Mouse (Mus musculus): Measurements from ENCODE around the gene Stk31. TPM values are rescaled to one million over a fixed set of nuclear protein-coding genes. Genes with fewer than 3 reads are reported as not detected.
"Not testable (repeated sequence)": the region's sequence is repeated elsewhere in the genome, so short reads cannot be mapped to it uniquely, and the experiment has no call there.

Stk31 gene
- polyA plus RNA-seq, 1 experiment from 2014 or later: 0.20 TPM

DNA sequence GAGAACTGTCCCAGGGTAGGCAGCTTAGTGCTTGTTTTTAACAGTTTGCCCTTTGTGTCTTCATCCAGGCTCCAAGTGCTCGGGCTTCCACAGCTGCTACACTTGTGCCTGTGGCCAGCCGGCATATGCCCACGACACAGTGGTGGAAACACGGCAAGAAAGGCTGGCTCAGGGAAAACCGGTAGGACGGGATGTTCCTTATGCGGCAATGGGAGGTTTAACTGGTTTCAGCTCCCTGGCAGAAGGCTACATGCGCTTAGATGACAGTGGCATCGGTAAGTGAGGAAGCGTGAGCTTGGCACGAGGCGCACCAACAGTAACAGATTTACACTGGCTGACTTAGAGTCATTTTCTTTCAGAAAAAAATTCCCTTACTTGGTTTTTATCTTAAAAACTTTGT is 17.1 kb upstream of the Stk31 start:
- no peaks in the 10 kb centered on the region for H3K4me1 ChIP-seq (ENCODE audit: control insufficient read depth, insufficient read depth, low read length)
- no peaks in the 10 kb centered on the region for H3K9me3 ChIP-seq (replicated peaks; ENCODE audit: control insufficient read depth, low read length, poor library complexity, severe bottlenecking)
- no peak overlapping the region for H3K9ac ChIP-seq (ENCODE audit: low read depth, low read length)
- H3K36me3 ChIP-seq (ENCODE audit: control insufficient read depth, insufficient read depth, low read length): no peaks in the 10 kb centered on the region
- H3K27me3 ChIP-seq (ENCODE audit: control insufficient read depth, insufficient read depth, low read depth, low read length): no peaks in the 10 kb centered on the region
- no peak overlapping the region for H3K27ac ChIP-seq (ENCODE audit: low read length)
- 68% methylated on average over 12 of the region's 12 CpGs for WGBS
- H3K4me3 ChIP-seq (ENCODE audit: low read depth, low read length): no peak overlapping the region
- ATAC-seq: no peak
- no peak overlapping the region for H3K4me2 ChIP-seq (ENCODE audit: low read length)

DNA sequence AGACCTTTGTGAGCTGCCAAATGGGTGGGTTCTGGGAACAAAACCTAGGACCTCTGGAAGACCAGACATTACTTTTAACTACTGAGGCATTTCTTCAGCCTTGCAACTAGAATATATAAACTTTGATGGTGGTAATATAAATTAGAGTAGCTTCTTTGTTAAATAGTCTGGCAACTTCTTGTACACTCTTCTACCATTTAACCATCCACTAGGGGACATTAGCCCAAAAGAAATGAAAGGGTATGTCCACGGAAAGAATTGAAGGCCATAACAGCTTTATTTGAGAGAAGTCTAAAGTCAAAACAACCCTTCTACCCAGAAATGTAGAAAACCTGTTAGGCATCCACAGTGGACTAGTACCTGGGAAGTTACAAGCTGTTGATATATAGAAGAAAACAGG is 1.1 kb upstream of the Stk31 start:
- Histone ChIP-seq H3K9me3 (replicated peaks; ENCODE audit: control insufficient read depth, low read length, poor library complexity, severe bottlenecking) (no peaks in the 10 kb centered on the region), H3K9ac (ENCODE audit: low read depth, low read length) (no peak overlapping the region), H3K36me3 (ENCODE audit: control insufficient read depth, insufficient read depth, low read length) (no peaks in the 10 kb centered on the region), H3K4me3 (ENCODE audit: low read depth, low read length) (no peak overlapping the region), H3K27me3 (ENCODE audit: control insufficient read depth, insufficient read depth, low read depth, low read length) (no peaks in the 10 kb centered on the region), H3K27ac (ENCODE audit: low read length) (no peak overlapping the region), H3K4me1 (ENCODE audit: control insufficient read depth, insufficient read depth, low read length) (no peaks in the 10 kb centered on the region), H3K4me2 (ENCODE audit: low read length) (no peak overlapping the region)
- ATAC-seq: no peak
- WGBS: 53% methylated on average over 1 of the region's 1 CpGs

DNA sequence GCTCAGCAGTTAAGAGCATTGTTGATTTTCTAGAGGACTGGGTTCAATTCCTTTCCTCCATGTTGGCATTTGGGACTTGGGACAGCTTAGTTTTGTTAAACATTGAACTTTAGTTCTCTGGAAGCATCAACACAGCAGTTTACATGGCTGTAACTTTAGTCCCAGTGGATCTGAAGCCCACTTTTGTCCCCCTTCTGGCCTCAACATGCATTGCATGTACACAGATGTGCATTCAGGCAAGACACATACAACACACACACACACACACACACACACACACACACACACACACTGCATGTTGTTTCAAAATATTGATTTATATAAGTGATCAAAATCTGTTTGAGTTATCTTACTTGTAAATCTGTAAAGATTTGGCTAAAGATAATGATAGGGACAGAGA is 2.1 kb downstream of the Stk31 start:
- no peak overlapping the region for H3K27ac ChIP-seq (ENCODE audit: low read length)
- no peak overlapping the region for H3K4me3 ChIP-seq (ENCODE audit: low read depth, low read length)
- no peak overlapping the region for H3K9ac ChIP-seq (ENCODE audit: low read depth, low read length)
- no peak for ATAC-seq
- H3K4me2 ChIP-seq (ENCODE audit: low read length): no peak overlapping the region
- H3K27me3 ChIP-seq (ENCODE audit: control insufficient read depth, insufficient read depth, low read depth, low read length): no peaks in the 10 kb centered on the region
- H3K4me1 ChIP-seq (ENCODE audit: control insufficient read depth, insufficient read depth, low read length): no peaks in the 10 kb centered on the region
- H3K9me3 ChIP-seq (replicated peaks; ENCODE audit: control insufficient read depth, low read length, poor library complexity, severe bottlenecking): no peaks in the 10 kb centered on the region
- no peaks in the 10 kb centered on the region for H3K36me3 ChIP-seq (ENCODE audit: control insufficient read depth, insufficient read depth, low read length)

DNA sequence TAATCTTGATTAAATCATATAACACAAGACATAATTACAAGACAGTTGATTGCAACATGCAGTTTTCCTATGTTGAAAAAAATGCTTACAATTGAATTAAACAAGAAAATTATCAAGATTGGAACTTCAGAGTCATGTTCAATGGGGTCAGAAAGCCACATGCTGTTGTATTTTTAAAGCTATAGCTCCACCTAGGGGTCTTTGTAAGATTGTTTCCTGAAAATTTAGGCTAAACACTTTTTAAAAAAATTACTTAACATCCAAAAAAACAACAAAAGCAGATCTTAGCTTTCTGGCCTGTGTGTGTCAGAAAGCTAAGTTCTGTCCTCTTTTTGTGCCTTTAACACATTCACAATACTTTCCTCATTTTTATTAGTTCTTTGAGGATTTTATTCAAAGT is 3.0 kb downstream of the Stk31 start:
- Histone ChIP-seq H3K27me3 (ENCODE audit: control insufficient read depth, insufficient read depth, low read depth, low read length) (no peaks in the 10 kb centered on the region), H3K4me3 (ENCODE audit: low read depth, low read length) (no peak overlapping the region), H3K4me2 (ENCODE audit: low read length) (no peak overlapping the region), H3K27ac (ENCODE audit: low read length) (no peak overlapping the region), H3K9me3 (replicated peaks; ENCODE audit: control insufficient read depth, low read length, poor library complexity, severe bottlenecking) (no peaks in the 10 kb centered on the region), H3K36me3 (ENCODE audit: control insufficient read depth, insufficient read depth, low read length) (no peaks in the 10 kb centered on the region), H3K9ac (ENCODE audit: low read depth, low read length) (no peak overlapping the region), H3K4me1 (ENCODE audit: control insufficient read depth, insufficient read depth, low read length) (no peaks in the 10 kb centered on the region)
- no peak for ATAC-seq

DNA sequence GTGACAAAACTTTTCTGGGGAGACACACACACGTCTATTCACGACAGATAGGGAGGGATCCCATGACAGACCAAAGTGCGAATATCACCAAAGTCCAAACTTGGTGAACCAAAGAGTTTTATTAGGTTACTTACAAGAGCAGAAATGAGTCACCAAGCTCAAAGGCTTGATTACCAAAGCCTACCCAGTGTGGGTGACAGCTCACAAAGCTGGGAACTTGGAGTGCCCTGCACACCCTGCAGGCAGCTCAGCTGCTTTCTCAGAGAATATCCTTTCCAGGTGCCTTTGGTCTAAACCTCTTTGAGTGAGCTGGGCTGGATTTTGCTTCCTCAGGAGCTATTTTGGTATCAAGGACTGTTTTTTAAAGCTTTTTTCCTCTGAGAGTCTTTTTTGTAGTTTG is 15.4 kb downstream of the Stk31 start:
- H3K27me3 ChIP-seq (ENCODE audit: control insufficient read depth, insufficient read depth, low read depth, low read length): no peaks in the 10 kb centered on the region
- H3K27ac ChIP-seq (ENCODE audit: low read length): no peak overlapping the region
- no peaks in the 10 kb centered on the region for H3K36me3 ChIP-seq (ENCODE audit: control insufficient read depth, insufficient read depth, low read length)
- no peak overlapping the region for H3K4me2 ChIP-seq (ENCODE audit: low read length)
- H3K9ac ChIP-seq (ENCODE audit: low read depth, low read length): no peak overlapping the region
- no peaks in the 10 kb centered on the region for H3K4me1 ChIP-seq (ENCODE audit: control insufficient read depth, insufficient read depth, low read length)
- no peak for ATAC-seq
- no peaks in the 10 kb centered on the region for H3K9me3 ChIP-seq (replicated peaks; ENCODE audit: control insufficient read depth, low read length, poor library complexity, severe bottlenecking)
- 86% methylated on average over 3 of the region's 3 CpGs for WGBS
- no peak overlapping the region for H3K4me3 ChIP-seq (ENCODE audit: low read depth, low read length)

DNA sequence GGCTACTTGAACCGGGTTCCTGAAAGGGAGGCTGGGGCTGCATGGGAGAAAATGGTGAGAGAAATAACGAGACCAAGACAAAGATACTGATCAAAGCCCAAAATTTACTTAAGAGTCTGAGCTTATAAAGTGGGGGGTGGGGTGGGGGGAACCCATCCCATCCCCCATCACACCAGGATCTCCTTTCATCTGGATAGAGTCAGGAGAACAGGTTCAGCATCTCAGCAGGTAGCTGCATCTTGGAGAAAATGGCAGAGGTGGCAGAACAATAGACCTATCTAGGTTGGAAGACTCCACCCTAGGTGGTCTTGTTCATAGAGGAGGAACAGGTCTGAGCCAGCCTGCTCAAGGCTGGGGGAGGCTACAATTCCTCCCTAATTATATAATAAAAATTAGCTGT is 17.6 kb downstream of the Stk31 start:
- H3K27me3 ChIP-seq (ENCODE audit: control insufficient read depth, insufficient read depth, low read depth, low read length); H3K9me3 ChIP-seq (replicated peaks; ENCODE audit: control insufficient read depth, low read length, poor library complexity, severe bottlenecking); H3K27ac ChIP-seq (ENCODE audit: low read length); ATAC-seq; H3K9ac ChIP-seq (ENCODE audit: low read depth, low read length); H3K36me3 ChIP-seq (ENCODE audit: control insufficient read depth, insufficient read depth, low read length); H3K4me2 ChIP-seq (ENCODE audit: low read length); H3K4me1 ChIP-seq (ENCODE audit: control insufficient read depth, insufficient read depth, low read length); H3K4me3 ChIP-seq (ENCODE audit: low read depth, low read length): not testable (repeated sequence)
- WGBS: 70% methylated on average over 2 of the region's 2 CpGs

DNA sequence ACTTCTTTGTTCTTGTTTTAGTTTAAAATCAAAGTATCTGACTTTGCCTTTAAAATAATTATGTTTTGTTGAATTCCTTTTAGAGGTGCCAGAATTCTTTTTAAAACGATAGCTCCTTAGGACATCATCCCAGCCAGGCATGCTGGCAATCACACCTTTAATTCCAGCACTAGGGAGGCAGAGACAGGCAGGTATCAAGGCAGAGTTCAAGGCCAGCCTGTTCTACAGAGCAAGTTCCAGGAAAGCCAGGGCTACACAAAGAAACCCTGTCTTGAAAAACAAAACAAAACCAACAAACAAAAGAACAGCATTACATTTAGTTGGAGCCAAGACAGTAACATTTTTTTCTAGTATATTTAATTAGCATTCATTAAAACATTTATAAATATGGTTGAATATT is 20.6 kb downstream of the Stk31 start:
- ATAC-seq: no peak
- H3K4me1 ChIP-seq (ENCODE audit: control insufficient read depth, insufficient read depth, low read length): no peaks in the 10 kb centered on the region
- no peak overlapping the region for H3K27ac ChIP-seq (ENCODE audit: low read length)
- H3K4me2 ChIP-seq (ENCODE audit: low read length): no peak overlapping the region
- WGBS: 75% methylated on average over 1 of the region's 1 CpGs
- no peaks in the 10 kb centered on the region for H3K36me3 ChIP-seq (ENCODE audit: control insufficient read depth, insufficient read depth, low read length)
- no peak overlapping the region for H3K9ac ChIP-seq (ENCODE audit: low read depth, low read length)
- H3K4me3 ChIP-seq (ENCODE audit: low read depth, low read length): no peak overlapping the region
- H3K9me3 ChIP-seq (replicated peaks; ENCODE audit: control insufficient read depth, low read length, poor library complexity, severe bottlenecking): no peaks in the 10 kb centered on the region
- H3K27me3 ChIP-seq (ENCODE audit: control insufficient read depth, insufficient read depth, low read depth, low read length): no peaks in the 10 kb centered on the region

DNA sequence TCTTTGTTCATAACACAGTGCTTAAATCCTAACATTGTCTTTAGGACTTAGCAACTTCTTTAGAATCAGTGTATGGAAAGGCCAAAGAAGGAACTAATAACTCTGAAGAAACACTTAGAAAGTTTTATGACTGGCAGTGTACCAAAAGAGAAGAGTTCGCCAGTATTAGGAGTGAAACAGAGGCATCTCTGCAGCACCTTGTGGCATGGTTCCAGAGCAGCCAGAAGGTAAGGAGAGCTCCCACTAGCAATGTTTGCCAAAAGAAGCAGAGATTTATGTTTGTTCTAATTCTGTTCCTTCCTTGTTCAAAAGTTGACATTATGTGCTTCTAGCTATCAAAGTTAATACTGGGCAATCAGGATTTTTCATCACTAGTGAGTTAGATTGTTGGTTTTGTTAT is 41.9 kb downstream of the Stk31 start:
- Histone ChIP-seq H3K27ac (ENCODE audit: low read length) (no peak overlapping the region), H3K36me3 (ENCODE audit: control insufficient read depth, insufficient read depth, low read length) (no peaks in the 10 kb centered on the region), H3K27me3 (ENCODE audit: control insufficient read depth, insufficient read depth, low read depth, low read length) (no peaks in the 10 kb centered on the region), H3K9ac (ENCODE audit: low read depth, low read length) (no peak overlapping the region), H3K4me1 (ENCODE audit: control insufficient read depth, insufficient read depth, low read length) (no peaks in the 10 kb centered on the region), H3K4me3 (ENCODE audit: low read depth, low read length) (no peak overlapping the region), H3K9me3 (replicated peaks; ENCODE audit: control insufficient read depth, low read length, poor library complexity, severe bottlenecking) (no peaks in the 10 kb centered on the region), H3K4me2 (ENCODE audit: low read length) (no peak overlapping the region)
- no peak for ATAC-seq
- 87% methylated on average over 1 of the region's 1 CpGs for WGBS

DNA sequence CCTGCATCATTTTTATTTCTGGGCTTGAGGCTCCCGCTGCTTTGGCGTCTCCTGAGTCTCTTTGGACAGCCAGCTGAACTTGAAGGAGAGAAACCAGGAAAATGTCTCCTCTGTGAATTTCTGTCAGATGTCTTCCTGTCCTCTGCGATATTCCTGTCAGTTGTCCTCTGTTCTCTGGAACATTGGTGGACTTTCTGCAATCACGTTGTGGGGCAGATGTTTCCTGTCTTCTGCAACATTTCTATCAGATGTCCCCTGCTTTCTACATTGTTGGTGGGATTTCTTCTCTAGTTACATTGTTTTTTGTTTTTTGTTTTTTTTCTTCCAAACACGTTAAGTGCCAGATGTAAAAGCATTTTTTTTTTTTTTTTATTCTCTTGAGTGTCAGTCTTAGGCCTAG is 62.7 kb downstream of the Stk31 start:
- Histone ChIP-seq H3K9ac (ENCODE audit: low read depth, low read length) (no peak overlapping the region), H3K36me3 (ENCODE audit: control insufficient read depth, insufficient read depth, low read length) (no peaks in the 10 kb centered on the region), H3K4me3 (ENCODE audit: low read depth, low read length) (no peak overlapping the region), H3K4me2 (ENCODE audit: low read length) (no peak overlapping the region), H3K27me3 (ENCODE audit: control insufficient read depth, insufficient read depth, low read depth, low read length) (no peaks in the 10 kb centered on the region), H3K9me3 (replicated peaks; ENCODE audit: control insufficient read depth, low read length, poor library complexity, severe bottlenecking) (no peaks in the 10 kb centered on the region), H3K4me1 (ENCODE audit: control insufficient read depth, insufficient read depth, low read length) (no peaks in the 10 kb centered on the region), H3K27ac (ENCODE audit: low read length) (no peak overlapping the region)
- 88% methylated on average over 5 of the region's 5 CpGs for WGBS
- ATAC-seq: no peak

DNA sequence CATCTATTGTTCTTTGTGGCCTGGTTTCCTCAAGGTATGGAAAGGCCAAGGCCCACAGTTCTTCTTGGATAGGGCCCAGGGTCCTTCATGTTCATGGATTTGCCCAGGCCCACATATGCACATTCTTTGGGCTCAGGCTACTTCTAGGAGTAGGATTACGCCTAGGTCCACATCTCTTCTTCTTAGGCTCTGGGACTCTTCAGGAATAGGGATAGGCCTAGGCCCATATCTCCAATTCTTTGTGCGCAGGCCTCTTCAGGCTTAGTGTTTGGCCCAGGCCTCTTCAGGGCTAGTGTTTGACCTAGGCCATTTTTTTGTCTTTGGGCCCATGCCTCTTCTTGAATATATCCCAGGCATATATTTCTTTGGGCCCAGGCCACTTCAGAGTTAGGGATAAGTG is 87.8 kb downstream of the Stk31 start:
- 94% methylated on average over 2 of the region's 2 CpGs for WGBS
- Histone ChIP-seq H3K9me3 (replicated peaks; ENCODE audit: control insufficient read depth, low read length, poor library complexity, severe bottlenecking) (no peaks in the 10 kb centered on the region), H3K27ac (ENCODE audit: low read length) (no peak overlapping the region), H3K27me3 (ENCODE audit: control insufficient read depth, insufficient read depth, low read depth, low read length) (no peaks in the 10 kb centered on the region), H3K4me3 (ENCODE audit: low read depth, low read length) (no peak overlapping the region), H3K4me1 (ENCODE audit: control insufficient read depth, insufficient read depth, low read length) (no peaks in the 10 kb centered on the region), H3K4me2 (ENCODE audit: low read length) (no peak overlapping the region), H3K36me3 (ENCODE audit: control insufficient read depth, insufficient read depth, low read length) (no peaks in the 10 kb centered on the region), H3K9ac (ENCODE audit: low read depth, low read length) (no peak overlapping the region)
- no peak for ATAC-seq
